Mouse (Mus musculus): ENCODE measurements around the gene Pax2.

The Pax2 gene

DNA sequence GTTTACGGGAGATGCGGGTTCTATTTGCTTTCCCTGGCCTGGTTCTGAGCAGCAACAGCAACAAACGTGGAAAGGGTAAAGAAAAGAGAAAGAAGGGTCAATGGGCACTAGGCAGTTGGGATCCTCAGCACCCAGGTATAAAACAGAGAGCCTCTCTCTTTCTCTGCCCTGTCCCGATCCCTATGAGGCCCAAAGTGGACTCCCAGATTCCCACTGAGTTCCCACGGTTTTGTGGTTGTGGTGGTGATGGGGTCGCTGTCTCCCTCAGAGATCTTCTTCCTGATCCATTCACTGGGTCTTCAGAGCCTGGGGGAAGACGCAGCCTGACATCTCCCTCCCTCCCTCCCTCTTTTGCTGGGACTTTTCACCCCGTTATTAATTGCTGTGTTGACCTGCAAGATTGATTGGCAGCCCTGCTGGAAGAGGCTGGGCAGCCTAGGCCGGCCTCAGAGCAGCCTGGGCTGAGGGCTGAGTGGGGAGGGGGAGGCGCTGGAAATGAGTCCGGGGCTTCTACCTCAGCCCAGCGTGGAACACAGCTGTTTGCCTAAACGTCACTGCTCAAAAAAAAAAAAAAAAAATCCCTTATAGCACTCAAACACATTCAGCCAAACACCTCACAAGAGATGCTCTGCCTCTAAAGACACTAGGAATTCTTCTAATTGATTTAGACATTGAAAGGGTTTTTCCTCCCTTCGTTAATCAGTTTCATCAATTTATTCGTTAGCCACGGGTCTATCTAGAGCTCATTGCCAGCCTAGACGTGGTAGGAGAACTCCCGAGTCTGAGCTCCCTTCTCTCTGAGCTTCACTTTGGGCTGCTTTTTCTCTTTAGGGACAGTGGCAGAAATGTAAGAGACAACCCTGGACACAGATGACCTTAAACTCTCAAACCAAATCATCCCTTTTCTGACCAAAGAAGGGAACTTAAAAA lies 6.5 kb upstream of the Pax2 start:
- peak; percentile 38 for DNase-seq

DNA sequence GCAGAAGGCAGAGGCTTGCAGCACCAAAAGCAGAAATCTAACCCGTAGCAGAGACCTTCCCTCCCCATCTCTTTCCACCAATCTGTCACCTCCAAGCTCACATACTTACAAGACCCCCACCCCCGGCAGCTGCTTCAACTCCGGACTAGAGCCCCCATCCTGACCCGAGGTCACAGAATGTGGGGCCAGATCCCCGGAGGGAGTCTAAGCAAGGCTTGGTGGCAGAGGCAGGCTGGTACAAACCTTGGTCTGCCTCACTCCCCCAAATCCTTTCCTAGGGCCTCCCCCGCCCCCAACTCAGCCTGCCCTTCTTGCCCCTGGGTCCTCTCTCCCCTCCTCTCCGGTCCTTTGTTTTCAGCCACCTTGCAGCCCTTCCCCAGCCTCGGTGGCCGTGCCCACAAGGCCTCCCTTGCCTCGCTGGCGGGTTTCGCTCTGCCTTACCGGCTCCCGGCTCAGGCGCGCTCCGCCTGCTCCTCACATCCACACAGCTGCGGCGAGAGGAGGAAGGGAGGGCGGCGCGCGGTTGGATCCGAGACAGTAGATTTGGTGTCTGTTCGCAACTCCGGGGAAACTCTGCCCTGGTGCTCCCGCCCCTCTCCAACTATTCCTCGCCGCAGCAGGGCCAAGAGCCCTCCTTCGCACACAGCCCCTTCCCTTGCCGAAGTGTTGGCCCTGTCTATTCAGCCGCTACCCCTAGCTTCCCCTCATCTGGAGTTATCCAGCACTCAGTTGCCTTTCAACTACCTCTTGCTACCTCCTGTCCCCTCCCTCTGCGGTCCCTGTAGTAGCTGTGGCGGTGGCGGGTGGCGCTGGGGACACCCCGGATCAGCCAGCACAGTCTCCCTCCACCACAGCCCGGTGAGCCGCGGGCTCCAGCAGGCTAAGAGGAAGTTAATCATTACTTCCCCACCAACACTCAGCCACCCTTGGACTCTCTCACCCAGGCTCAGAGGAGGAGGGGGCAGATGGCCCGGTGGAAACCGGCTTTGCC lies 5.5 kb upstream of the Pax2 start:
- DNase-seq: peak; percentile 86

DNA sequence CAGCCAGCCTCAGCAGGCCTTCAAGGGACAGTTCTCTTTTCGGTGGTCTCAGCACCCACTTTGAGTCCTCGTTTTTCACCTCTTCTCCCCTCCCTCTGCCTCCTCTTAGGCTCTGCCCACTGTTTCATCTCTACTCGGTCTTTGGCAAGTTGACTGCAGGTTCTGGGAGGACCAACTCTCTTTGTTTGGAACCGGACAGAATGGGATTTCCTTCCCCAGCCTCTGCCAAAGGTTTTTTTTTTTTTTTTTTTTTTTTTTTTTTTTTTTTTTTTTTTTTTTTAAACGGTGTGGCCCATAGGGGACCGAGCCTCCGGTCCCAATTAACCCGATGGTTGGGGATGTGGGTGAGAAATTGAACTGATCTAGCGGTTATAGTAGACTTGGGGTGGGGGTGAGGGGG lies 4.8 kb upstream of the Pax2 start:
- DNase-seq: no peak

DNA sequence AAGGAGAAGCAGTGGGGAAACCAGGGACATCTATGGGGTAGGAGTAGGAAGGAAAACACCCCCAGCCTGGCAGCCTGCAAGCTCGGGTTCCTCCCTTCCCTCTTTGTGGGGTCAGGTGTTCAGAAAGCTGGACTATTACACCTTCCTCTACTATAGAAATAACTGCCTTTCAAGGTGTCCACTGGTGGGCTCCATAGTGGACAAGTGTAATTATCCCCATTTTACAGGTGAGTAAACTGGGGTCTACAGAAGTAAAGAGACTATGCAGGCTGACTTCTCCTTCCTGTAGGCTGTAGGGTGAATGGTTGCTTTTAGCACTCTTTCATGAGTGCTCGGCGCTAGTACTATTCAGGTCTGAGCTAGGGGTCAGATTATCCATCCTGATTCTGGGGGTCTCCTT lies 4.3 kb upstream of the Pax2 start:
- no peak for DNase-seq

DNA sequence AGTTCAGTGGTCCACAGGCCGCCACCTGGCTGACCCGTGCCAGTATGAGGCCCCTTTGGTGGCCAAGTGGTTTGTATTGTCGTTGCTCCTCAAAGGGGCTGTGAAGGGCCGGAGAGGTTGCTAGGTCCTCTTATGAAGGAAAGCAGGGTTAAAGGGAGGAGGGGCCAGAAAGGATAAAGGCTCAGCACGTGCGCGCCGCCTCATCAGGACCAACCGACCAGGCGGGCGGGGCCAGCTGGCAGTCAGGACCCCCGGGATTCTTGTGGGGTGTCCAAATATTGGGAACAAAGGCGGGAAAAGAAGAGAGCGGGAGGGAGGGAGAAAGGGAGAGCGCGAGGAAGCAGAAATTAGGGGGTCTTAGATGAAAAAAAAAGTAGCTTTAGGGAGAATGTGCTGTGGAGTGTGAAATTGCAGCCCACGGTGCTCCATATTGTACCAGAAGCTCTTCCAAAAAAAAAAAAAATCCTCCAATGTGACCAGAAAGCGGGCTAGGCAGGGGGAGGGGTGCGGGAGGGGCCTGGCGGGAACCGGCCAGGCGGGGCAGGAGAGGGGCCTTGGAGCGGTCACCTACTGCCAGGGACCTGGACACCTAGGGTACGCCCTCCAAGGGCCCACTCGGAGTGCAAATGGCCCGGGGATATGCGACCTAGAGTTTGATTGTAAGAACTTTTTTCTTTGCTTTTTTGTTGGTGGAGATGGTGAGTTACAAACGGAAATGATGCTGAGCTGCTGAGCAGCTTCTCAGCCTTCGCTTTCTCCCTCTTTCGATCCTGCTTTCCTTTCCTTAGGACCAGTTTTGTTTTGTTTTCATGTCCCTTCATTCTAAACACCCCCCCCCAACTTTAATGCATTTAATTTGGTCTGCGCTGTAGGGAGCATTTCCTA lies 3.5 kb upstream of the Pax2 start:
- DNase-seq: peak; percentile 51

DNA sequence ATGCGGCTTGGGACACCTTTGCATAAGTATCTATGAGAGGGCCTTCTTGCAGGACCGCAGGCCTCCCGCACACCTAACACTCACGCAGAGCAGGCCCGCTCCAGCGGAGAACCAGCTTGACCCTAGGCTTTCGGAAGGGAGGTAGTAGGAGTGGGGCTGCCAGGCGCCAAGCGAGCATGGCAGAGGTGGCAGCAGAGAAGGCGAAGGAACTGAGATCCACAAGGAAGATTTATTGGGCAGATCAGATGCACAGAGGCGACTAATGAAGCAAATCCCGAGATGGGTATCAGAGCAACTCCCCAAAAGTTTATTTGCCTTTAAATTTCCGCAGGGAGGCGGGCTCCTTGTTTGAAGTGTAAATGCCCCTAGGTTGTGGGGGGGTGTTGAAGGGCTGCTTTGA lies 2.5 kb upstream of the Pax2 start:
- DNase-seq: no peak

DNA sequence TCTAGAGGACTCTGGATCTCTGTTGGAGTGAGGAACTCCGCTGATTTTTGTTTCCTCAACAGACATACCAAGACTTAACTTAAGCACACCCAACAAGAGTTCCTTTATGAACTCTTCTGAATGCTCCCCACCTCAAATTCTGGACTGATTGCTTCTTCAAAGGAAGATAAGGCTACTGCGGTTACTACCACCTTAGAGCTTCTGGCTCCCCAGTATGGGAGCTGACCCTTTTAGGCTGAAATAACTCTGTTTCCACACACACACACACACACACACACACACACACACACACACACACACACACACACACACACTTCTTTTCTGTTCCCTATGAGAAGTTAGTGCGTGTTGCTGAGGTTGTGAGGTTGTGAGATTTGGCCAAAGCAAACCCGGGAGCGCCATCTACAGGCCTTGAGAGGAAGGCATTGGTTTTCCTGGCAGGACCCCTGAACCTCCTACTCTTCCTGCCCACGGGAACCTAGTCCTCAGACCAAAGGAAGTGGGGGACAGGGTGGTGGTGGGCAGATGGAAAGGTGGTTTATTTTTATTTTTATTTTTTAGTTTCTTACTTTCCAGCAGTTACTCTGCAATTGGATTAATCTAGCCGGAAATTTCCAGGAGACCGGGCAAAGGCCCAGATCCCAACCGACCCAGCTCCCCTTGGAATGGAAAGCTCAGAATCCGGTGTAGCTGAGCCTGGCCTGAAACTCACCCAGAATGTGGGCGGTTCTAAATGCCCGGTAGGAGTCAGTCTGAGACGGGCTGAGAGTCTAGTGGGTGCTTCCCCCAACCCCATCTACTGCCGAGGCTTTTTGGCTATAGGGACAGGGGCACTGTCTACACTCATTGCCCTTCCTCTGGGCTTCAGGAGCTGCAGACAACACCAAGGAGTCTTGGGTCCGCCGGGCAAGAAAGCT lies 1.1 kb upstream of the Pax2 start:
- DNase-seq: peak; percentile 87

DNA sequence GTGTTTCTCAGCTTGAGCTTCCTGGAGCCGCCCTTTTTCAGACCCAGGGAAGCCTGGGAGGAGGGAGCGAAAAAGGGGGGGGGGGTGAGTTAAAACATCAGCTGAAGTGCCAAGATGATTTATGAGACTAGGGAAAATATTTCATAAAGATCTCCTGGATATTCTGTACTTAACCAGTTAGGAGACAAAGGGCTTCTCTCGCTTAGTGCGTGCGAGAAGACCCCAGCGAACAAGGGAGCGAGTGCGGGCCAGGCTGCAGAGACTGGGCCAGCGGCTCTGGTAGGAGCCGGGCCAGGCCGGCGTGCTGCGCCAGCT lies 510 bp upstream of the Pax2 start:
- DNase-seq: no peak

DNA sequence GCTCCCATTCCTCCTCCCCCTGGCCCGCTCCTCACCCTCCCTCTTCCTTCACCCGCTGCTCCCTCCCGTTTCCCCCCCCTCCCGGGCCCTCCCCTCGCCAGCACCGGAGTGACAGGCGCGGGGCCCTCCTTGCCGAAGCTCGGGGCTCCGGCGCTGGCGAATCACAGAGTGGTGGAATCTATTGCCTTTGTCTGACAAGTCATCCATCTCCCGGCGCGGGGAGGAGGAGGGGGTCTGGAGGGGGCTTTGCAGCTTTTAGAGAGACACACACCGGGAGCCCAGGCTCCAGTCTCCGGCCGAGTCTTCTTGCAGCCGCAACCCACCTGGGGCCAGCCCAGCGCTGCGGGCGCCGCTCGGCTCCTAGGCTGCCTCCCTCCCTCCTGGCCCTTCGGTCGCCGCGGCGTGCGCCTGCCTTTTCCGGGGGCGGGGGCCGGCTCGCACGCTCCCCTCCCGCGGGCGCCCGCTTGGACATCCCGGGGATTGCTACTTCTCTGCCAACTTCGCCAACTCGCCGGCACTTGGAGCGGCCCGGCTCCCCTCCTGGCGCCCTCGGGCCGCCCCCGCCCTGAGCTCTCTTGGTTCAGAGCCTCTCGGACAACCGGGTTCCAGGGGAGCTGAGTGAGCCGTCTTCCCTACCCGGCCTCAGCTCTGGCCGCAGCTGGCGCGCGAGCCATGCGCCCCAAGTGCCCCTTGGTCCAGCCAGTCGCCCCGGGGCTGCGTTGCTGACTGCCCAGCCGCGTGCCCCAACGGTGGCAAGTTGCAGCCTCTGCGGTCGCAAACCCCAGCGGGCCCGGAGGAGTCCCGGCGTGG lies 781 bp downstream of the Pax2 start:
- peak; percentile 83 for DNase-seq

DNA sequence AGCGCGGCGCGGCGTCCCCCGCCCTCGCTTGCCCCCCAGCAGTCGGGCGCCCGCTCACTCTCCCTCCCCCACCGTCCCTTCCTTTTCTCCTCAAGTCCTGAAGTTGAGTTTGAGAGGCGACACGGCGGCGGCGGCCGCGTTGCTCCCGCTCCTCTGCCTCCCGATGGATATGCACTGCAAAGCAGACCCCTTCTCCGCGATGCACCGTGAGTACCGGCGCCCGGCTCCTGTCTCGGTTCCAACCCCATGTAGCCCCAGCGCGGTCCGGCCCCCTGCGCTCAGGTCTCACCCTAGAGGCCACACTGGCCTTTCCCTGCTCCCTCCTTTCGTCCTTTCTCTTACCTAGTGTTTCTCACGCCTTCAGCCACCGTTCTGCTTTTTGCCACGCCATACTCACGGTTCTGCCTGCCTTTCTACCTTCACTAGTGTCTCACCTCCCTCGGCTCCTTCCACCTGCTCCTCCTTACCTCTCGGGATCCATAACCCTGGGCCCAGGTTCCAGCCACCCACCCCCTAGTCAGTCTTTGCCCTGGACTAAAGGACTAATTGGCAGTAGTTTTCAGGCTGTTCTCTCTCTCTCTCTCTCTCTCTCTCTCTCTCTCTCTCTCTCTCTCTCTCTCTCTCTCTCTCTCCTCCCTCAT lies 1.5 kb downstream of the Pax2 start:
- DNase-seq: no peak

DNA sequence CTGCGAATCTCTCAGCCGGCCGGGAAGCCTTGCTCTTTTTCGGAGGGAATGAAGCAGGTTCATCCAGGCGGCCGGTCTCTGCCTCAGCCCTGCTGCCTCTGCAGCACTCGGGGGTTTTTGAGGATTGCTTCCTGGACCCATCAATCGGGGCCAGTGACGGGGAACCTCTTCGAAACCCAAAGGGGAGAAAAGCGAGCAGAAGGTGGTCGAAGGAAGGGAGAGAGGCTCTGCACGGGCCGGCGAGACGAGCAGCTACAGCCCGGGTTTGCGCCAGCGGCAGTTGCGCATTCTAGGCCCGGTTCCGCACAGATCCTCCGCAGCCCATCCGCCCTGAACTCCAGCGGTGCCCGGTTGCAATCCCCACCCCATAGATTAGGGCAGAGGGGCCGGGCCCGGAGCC lies 3.0 kb downstream of the Pax2 start:
- DNase-seq: peak; percentile 36

DNA sequence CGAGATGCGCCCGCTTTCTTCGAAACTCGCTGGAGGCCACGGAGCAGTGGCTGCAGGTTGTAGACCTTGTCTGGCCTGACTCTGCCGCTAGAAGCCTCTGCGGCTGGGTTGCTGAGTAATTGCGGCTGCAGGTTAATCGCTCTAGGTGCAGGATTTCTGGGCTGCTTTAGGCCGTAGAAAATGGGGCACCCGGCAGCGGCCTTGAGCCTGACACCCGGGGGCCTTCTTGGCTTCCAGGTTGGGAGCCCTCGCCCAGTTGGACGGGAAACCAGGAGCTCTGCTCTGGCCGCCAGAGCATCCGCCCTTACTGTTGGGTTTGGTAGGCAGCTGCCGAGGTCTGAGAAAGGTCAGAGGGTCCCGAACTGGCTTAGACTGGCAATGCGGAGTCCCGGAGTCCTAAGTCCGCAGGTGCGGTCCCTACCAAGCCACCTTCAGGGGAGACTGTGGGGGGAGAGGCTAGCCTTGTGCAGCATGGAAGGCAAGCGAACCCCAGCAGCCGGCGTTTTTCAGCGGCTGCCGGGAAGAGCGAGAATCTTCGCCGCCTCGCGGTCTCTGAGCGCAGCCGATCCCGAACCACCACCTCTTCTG lies 3.8 kb downstream of the Pax2 start:
- peak; percentile 56 for DNase-seq

DNA sequence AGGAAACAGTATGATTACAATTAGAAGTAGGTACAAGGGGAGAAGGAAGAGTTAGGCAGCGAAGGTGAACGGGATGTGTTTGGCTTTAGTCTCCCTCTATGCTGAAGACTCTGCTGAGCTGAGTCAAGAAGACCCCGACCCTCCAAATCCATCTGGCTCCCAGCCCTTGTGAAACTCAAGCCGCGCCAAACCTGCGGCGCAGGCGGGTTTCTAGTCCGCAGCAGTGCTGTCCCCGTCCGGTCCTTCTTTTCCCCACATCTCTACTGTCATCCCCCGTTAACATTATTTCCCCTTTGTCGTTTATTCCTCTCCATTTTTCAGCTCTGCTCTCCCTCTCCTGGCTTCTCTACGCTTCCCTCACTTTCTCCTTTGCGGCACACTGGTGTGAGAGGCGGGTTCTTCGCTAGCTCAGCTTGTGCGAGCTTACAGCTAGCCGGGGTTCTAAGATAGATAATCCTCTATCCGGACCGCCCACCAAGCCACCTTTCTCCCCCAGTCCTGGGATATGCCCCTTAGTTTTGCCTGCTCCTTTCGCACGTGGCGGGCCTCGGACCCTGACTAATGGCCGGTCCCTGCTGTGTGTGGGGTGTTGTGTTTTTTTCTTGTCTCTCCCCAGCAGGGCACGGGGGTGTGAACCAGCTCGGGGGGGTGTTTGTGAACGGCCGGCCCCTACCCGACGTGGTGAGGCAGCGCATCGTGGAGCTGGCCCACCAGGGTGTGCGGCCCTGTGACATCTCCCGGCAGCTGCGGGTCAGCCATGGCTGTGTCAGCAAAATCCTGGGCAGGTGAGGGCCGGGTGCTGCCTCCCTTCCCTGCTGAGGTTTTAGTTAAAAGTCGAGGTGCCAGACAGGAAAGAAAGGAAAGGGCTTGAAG lies 4.7 kb downstream of the Pax2 start:
- DNase-seq: no peak

DNA sequence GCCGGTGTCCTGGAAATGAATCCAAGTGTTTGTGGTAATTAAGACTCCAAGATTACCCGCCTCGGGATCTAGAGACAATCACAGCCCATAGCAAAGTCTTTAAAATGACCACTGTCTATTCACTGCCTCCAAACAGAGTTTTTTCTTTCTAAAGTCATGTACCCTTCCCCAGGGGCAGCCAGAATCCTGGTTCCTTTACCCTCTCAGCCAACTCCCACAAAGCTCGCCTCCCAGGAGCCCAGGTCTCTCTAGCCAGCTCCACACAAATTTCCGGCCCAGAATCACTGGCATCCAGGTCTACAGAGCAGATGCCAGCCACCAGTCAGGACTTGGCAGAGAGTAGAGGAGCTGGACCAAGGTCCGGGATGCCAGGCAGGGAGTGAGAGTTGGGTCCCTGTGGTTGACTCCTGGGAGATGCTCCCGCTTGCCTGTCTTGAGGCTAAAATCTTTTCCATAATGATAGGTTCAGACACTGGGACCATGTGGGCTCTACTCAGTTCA lies 6.3 kb downstream of the Pax2 start:
- DNase-seq: no peak

DNA sequence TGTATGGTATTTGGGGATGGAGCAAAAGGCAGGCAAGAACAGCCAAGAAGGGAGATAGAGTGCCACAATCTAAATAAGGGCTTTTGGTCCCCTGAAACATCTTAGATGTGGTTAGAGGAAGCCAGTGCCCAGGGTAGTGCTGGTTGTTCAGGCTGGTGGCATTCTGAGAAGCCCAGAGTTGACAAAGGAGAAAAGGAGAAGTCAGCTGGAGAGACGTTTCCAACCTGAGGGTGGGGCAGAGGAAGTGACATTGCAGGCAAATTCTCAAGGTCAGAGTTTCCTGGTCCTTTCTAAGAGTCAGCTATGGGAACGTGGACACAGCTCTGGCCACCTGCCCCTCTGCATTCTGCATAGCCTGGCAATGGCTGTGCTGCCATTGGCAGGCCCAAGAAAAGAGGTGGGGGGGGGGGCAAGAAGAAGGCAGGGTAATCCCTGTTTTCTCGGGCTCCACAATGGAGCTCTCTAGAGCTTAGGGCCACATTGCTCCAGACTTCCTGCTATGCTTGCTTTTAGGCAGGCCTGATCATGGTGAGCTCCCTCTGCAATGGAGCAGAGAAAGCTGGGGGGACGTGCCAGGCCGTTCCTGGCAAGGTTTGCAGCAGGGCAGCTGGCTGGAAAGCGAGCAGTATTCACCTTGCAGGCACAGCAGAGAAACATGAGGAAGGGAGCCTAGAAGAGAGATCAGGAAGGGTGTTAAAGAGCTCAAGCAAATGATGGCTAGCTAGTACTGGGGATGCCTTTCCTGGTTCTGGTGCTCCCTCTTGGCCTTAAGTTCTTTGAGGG lies 14.6 kb downstream of the Pax2 start:
- no peak for DNase-seq

DNA sequence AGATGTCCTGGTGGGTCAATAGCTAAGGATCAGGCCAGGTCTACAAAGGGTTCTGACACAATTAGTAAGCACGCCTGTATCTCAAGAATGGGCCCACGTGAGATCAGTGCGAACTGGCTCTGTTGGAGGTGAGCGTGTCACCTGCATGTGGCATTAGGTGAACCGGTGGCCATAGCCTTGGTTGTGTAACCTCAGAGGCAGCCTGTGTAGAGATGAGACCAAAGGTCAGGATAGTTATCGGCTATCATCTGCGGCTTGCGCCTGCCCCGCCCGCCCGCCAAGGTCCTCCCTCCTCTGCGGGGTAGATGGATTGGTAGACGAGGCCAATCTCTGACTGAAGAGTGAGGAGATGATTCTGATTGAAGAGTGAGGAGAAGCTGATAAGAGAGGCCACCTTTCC lies 15.7 kb downstream of the Pax2 start:
- no peak for DNase-seq

DNA sequence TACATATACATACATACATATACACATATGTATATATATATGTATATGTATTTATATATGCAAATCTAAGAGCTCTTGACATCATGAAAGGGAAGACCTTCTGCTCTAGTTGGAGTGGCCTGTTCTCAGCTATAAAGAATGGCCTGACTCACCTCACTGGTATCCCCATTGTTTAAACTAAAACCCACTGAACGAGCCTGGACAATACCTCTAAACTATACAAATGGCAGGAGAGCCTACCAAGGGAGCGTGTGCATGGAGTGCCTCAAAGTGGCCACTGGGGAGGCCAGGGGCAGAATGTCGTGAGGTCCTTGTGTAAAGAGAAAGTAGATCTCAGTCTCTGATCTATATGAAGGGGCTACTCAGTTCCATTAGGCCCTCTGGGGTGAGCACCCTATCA lies 26.1 kb downstream of the Pax2 start:
- DNase-seq: no peak

DNA sequence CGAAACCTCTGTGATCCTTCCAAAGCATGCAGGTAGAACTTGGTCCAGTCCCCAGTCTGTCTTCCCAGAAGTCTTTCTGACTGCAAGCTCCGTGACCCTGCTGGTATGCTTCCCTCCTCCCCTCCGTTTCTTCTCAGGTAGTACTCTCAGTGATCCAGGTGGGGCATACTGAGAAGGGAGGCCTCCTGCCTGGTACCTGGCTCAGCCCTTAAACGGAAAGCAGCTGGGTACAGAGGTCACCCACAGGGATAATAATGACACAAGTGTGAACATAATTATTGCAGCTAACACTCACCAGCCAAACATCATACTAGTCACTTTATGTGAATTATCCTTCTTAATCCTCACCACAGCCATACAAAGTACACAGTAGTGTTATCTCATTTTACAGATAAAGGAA lies 28.5 kb downstream of the Pax2 start:
- no peak for DNase-seq
